Mouse (Mus musculus) kidney, embryonic 16.5 days (tissue): Measurements from ENCODE around the gene Mrpl17. TPM values are rescaled to one million over a fixed set of nuclear protein-coding genes. Genes with fewer than 3 reads are reported as not detected.
A peak's percentile ranks its signal among the peaks of the same experiment; 100 is the strongest.

Experiments used
- ATAC-seq: fragments of 200-750 bp; cut with Nextera tagmentation; 2 replicates; pipeline ENCODE4 v1.8.0; 2017; ENCODE audit warnings: moderate TSS enrichment; ENCODE audit not compliant: low FRiP score, low TSS enrichment
- H3K27ac ChIP-seq: fragments of 300-500 bp; sonication (generic); 2 replicates; pipeline ENCODE4 v1.5.1; 2014; ENCODE audit warnings: low read length
- H3K27me3 ChIP-seq: fragments of 300-500 bp; sonication (generic); 2 replicates; pipeline ENCODE4 v1.6.1; 2014; ENCODE audit warnings: low read length, control low read depth, mixed read lengths; ENCODE audit not compliant: insufficient read depth
- H3K36me3 ChIP-seq: fragments of 300-500 bp; sonication (generic); 2 replicates; pipeline ENCODE4 v1.6.1; 2014; ENCODE audit warnings: low read length, control low read depth, mixed read lengths; ENCODE audit not compliant: insufficient read depth
- H3K4me1 ChIP-seq: fragments of 300-500 bp; sonication (generic); 2 replicates; pipeline ENCODE4 v1.6.1; 2014; ENCODE audit warnings: low read length, control low read depth, mixed read lengths; ENCODE audit not compliant: insufficient read depth
- H3K4me2 ChIP-seq: fragments of 300-500 bp; sonication (generic); replicated peaks from 2 replicates; pipeline ENCODE4 v1.6.1; 2014; ENCODE audit warnings: low read depth, low read length
- H3K4me3 ChIP-seq: fragments of 300-500 bp; sonication (generic); 2 replicates; pipeline ENCODE4 v1.5.1; 2014; ENCODE audit warnings: mild to moderate bottlenecking, low read length
- H3K9ac ChIP-seq: fragments of 300-500 bp; sonication (generic); replicated peaks from 2 replicates; pipeline ENCODE4 v1.6.1; 2014; ENCODE audit warnings: low read length
- H3K9me3 ChIP-seq: fragments of 300-500 bp; sonication (generic); 2 replicates; pipeline ENCODE4 v1.6.1; 2016; ENCODE audit warnings: low read length, control low read depth
- WGBS: fragments of 180-500 bp; shearing (Covaris S2); extraction: QIAGEN DNeasy Blood & Tissue Kit; methylation state at CpG from one replicate; pipeline ENCODE4 v1.1.7; 2014; 5-methylcytosine and 5-hydroxymethylcytosine counted together
- polyA plus RNA-seq: library from polyadenylated mRNA; unstranded; fragments of >200 nt; fragmentation: Nextera tagmentation; extraction: Ambion mirVana; gene quantifications from 2 replicates; pipeline ENCODE4 v1.2.1, GENCODE M21; 2015

Gene Mrpl17
- polyA plus RNA-seq, 1 experiment from 2014 or later, result 378 TPM

GRCm38 (mm10) chr7:105809836-105810235 is 1.1 kb downstream of the Mrpl17 start:
- H3K9ac ChIP-seq, result peak overlapping the region; percentile 96

GRCm38 (mm10) chr7:105808385-105808784 is 2.5 kb downstream of the Mrpl17 start:
- Histone ChIP-seq H3K9me3 (no peaks in the 10 kb centered on the region), H3K27ac (peak overlapping the region; percentile 33; the same call in 1 of the 2 replicates), H3K27me3 (no peaks in the 10 kb centered on the region), H3K4me3 (no peak overlapping the region), H3K4me2 (no peak overlapping the region), H3K36me3 (peaks cover 24% of the 10 kb centered on the region), H3K4me1 (peaks cover 15% of the 10 kb centered on the region), H3K9ac (no peak overlapping the region)
- ATAC-seq, result no peak
- 79% methylated on average over 1 of the region's 1 CpGs for WGBS

More at GRCm38 (mm10) chr7:105809836-105810235, 1.1 kb downstream of the Mrpl17 start:
- Histone ChIP-seq H3K4me1 (peaks cover 15% of the 10 kb centered on the region), H3K4me3 (peak overlapping the region; percentile 77), H3K9me3 (no peaks in the 10 kb centered on the region), H3K27ac (0 out of 2 replicates have a peak overlapping the region, but pooled peaks have one; percentile 7), H3K27me3 (no peaks in the 10 kb centered on the region), H3K4me2 (peak overlapping the region; percentile 60), H3K36me3 (peaks cover 24% of the 10 kb centered on the region)
- WGBS, result 76% methylated on average over 7 of the region's 7 CpGs
- no peak for ATAC-seq

GRCm38 (mm10) chr7:105806716-105807115 is 4.2 kb downstream of the Mrpl17 start:
- H3K4me3 ChIP-seq, result no peak overlapping the region
- 53% methylated on average over 2 of the region's 2 CpGs for WGBS
- no peak overlapping the region for H3K9ac ChIP-seq
- H3K9me3 ChIP-seq, result no peaks in the 10 kb centered on the region
- H3K4me2 ChIP-seq, result no peak overlapping the region
- H3K27me3 ChIP-seq, result no peaks in the 10 kb centered on the region
- ATAC-seq, result no peak
- no peak overlapping the region for H3K27ac ChIP-seq
- H3K4me1 ChIP-seq, result peaks cover 15% of the 10 kb centered on the region
- H3K36me3 ChIP-seq, result peaks cover 24% of the 10 kb centered on the region

- H3K4me1 ChIP-seq, result peaks cover 15% of the 10 kb centered on the region
- H3K4me2 ChIP-seq, result no peak overlapping the region
- 71% methylated on average over 5 of the region's 5 CpGs for WGBS
- no peak overlapping the region for H3K27ac ChIP-seq
- H3K9ac ChIP-seq, result no peak overlapping the region
- peaks cover 24% of the 10 kb centered on the region for H3K36me3 ChIP-seq
- no peak overlapping the region for H3K4me3 ChIP-seq
- ATAC-seq, result no peak
- no peaks in the 10 kb centered on the region for H3K27me3 ChIP-seq
- no peaks in the 10 kb centered on the region for H3K9me3 ChIP-seq
Measured at GRCm38 (mm10) chr7:105806125-105806524, 4.8 kb downstream of the Mrpl17 start.

- ATAC-seq, result no peak
- no peak overlapping the region for H3K9ac ChIP-seq
- H3K4me3 ChIP-seq, result no peak overlapping the region
- H3K9me3 ChIP-seq, result no peaks in the 10 kb centered on the region
- peaks cover 9% of the 10 kb centered on the region for H3K36me3 ChIP-seq
- no peaks in the 10 kb centered on the region for H3K4me1 ChIP-seq
- H3K27ac ChIP-seq, result no peak overlapping the region
- H3K4me2 ChIP-seq, result no peak overlapping the region
- H3K27me3 ChIP-seq, result no peaks in the 10 kb centered on the region
Measured at GRCm38 (mm10) chr7:105803428-105803827, 7.5 kb downstream of the Mrpl17 start.

- no peak overlapping the region for H3K27ac ChIP-seq
- WGBS, result 42% methylated on average over 1 of the region's 1 CpGs
Measured at GRCm38 (mm10) chr7:105802771-105803170, 8.1 kb downstream of the Mrpl17 start.

GRCm38 (mm10) chr7:105802312-105802711 is 8.6 kb downstream of the Mrpl17 start:
- Histone ChIP-seq H3K4me2 (no peak overlapping the region), H3K36me3 (no peaks in the 10 kb centered on the region), H3K9me3 (no peaks in the 10 kb centered on the region), H3K4me3 (no peak overlapping the region), H3K4me1 (no peaks in the 10 kb centered on the region), H3K9ac (no peak overlapping the region), H3K27me3 (no peaks in the 10 kb centered on the region), H3K27ac (no peak overlapping the region)
- ATAC-seq, result no peak
- 52% methylated on average over 2 of the region's 2 CpGs for WGBS

More at GRCm38 (mm10) chr7:105802771-105803170, 8.1 kb downstream of the Mrpl17 start:
- Histone ChIP-seq H3K9ac (no peak overlapping the region), H3K4me3 (no peak overlapping the region), H3K4me2 (no peak overlapping the region), H3K9me3 (no peaks in the 10 kb centered on the region), H3K4me1 (no peaks in the 10 kb centered on the region), H3K36me3 (peaks cover 4% of the 10 kb centered on the region), H3K27me3 (no peaks in the 10 kb centered on the region)
- no peak for ATAC-seq

GRCm38 (mm10) chr7:105796972-105797371 is 13.9 kb downstream of the Mrpl17 start:
- Histone ChIP-seq H3K36me3 (no peaks in the 10 kb centered on the region), H3K4me2 (no peak overlapping the region), H3K4me1 (no peaks in the 10 kb centered on the region)

GRCm38 (mm10) chr7:105795759-105796366 is 15.0 kb downstream of the Mrpl17 start:
- ATAC-seq, result no peak
- no peaks in the 10 kb centered on the region for H3K27me3 ChIP-seq
- H3K4me1 ChIP-seq, result no peaks in the 10 kb centered on the region
- no peaks in the 10 kb centered on the region for H3K36me3 ChIP-seq
- no peak overlapping the region for H3K4me3 ChIP-seq
- H3K27ac ChIP-seq, result no peak overlapping the region
- H3K9ac ChIP-seq, result no peak overlapping the region
- WGBS, result 30% methylated on average over 7 of the region's 7 CpGs
- H3K4me2 ChIP-seq, result no peak overlapping the region
- no peaks in the 10 kb centered on the region for H3K9me3 ChIP-seq

More at GRCm38 (mm10) chr7:105796972-105797371, 13.9 kb downstream of the Mrpl17 start:
- Histone ChIP-seq H3K27me3 (no peaks in the 10 kb centered on the region), H3K27ac (no peak overlapping the region), H3K9me3 (no peaks in the 10 kb centered on the region), H3K4me3 (no peak overlapping the region), H3K9ac (no peak overlapping the region)
- no peak for ATAC-seq
- WGBS, result 87% methylated on average over 3 of the region's 3 CpGs

GRCm38 (mm10) chr7:105793701-105794100 is 17.2 kb downstream of the Mrpl17 start:
- no peak overlapping the region for H3K9ac ChIP-seq
- H3K27ac ChIP-seq, result no peak overlapping the region
- H3K4me2 ChIP-seq, result no peak overlapping the region
- H3K4me1 ChIP-seq, result no peaks in the 10 kb centered on the region
- H3K4me3 ChIP-seq, result no peak overlapping the region
- 85% methylated on average over 7 of the region's 7 CpGs for WGBS
- no peaks in the 10 kb centered on the region for H3K9me3 ChIP-seq
- no peaks in the 10 kb centered on the region for H3K36me3 ChIP-seq
- no peaks in the 10 kb centered on the region for H3K27me3 ChIP-seq
- ATAC-seq, result no peak
